Mouse (Mus musculus) lung, adult 2 months (tissue): ENCODE data around the gene Cfap58.

Experiments
- CTCF ChIP-seq: fragments of 200-500 bp; IDR thresholded peaks from 2 replicates; pipeline ENCODE4 v1.5.1; 2011; ENCODE audit warnings: mild to moderate bottlenecking, low read length, control low read depth; ENCODE audit not compliant: insufficient read depth
- POLR2A ChIP-seq: fragments of 200-500 bp; IDR thresholded peaks from 2 replicates; pipeline ENCODE4 v1.6.1; 2011; ENCODE audit warnings: low read depth, mild to moderate bottlenecking, control low read depth, low read length, borderline replicate concordance; ENCODE audit errors: extremely low read depth

DNA sequence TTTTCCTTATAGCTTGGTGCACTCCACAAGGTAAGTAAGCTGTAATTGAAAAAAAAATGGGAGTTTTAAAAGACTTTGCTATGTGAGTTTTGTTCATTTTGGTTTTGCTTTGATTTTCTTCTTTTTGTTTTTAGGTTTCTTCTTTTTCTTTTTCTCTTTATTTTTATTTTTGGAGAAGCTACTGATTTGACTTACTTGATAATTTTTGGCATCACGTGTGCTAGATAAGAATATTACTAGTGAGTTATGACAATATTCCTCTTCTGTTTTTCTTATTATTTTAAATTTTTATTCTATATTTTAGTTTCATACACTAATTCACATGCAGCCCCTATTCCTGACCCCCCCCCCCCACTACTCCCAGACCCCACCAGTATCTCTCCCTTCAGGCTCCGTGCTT lies 10.4 kb upstream of the Cfap58 start:
- TF ChIP-seq POLR2A, result no peak
- no peak for TF ChIP-seq CTCF
